Mouse (Mus musculus): Measurements from ENCODE around the gene Dclk3.

Gene Dclk3

DNA sequence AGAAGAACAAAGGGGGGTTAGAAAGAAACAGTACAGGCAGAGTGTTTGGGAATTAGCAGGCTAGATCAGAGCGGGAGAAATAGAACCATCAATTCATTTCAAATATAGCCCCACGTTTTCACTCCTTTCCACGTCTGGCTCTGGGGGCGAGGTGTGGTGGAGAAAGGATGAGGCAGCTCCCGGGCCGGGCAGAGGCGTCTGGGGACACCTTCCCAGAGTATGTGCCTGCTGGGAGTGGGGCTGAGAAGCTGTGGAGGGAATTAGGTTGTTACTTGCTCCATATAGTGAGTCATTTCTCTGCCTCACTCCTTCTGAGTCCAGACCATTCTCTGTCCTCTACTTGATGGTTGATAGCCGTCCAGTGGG lies 938 bp downstream of the Dclk3 start:
- no peak for DNase-seq (ENCODE audit: low read depth, low spot score)

DNA sequence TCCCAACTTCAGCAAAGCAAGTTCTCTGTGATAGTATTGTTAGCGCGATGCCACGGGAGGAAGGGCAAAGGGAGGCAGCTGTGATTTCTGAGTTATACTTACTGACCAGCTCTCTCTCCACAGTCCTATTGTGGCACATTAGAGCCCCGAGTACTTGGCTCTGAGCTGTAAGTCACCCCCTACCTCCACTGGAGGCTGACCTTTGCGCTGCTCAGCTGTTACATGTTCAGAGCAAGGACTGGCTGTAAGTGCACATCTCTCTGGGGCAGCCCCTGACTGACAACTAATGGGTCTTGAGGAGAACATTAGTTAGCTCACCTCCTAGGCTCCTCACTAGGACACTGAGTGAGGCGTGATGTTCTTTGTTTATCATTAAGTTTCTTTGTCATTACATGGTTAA lies 1.6 kb downstream of the Dclk3 start:
- DNase-seq (ENCODE audit: low read depth, low spot score): no peak

DNA sequence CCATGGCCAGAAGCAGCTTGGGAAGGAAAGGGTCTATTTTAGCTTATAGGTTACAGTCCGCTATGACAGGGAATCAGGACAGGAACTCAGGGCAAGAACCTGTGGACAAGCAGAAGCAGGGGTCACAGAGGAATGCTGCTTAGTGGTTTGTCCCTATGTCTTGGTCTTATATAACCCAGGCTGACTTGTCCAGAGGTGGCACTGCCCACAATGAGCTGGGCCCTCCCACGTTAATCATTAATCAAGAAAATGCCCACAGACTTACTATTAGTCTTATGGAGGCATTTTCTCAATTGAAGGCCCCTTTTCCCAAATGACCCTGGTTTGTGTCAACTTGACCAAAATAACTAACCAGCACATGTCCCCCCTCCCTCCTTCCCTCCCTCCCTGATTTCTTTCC lies 2.3 kb downstream of the Dclk3 start:
- DNase-seq (ENCODE audit: low read depth, low spot score): no peak

DNA sequence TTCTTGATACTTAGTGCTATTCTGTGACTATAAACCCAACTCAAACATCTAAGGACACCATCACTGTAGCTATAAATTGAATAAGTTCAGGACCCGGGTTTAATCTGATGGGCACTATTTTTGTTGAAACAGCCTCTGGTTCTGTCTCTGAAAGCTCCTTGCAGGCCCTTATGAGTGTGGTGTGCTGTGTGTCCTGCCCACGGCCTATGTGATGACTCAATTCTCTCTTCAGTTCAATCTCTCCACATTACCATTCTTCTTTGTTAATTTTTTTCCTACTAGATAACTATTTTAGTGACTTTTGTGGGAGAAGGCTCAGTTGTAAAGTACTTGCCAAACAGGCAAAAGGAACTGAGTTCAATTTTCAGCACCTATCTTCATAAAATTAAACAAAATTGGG lies 7.3 kb downstream of the Dclk3 start:
- DNase-seq (ENCODE audit: low read depth, low spot score): no peak

DNA sequence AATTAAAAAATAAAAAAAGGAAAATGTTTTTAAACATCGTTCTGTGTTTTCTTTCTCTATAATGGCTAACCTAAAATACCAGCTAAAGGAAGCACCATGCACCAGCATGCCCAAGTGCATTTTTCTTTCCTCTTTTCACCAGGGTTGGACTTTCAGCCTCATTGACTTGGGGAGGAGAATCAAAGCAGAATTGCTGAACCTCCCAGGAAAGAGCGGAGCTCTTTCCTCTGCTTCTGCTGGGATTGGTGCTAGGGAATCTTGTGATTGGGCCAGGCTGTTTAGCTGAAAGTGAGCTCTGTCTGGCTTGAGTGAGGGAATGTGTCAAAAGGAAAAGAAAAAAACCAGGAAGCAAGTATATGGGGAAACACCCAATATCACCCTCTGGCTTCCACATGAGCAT lies 10.1 kb downstream of the Dclk3 start:
- DNase-seq (ENCODE audit: low read depth, low spot score): no peak

- no peak for DNase-seq (ENCODE audit: low read depth, low spot score)
Measured at GRCm38 (mm10) chr9:111449880-111450279, 11.0 kb downstream of the Dclk3 start.

DNA sequence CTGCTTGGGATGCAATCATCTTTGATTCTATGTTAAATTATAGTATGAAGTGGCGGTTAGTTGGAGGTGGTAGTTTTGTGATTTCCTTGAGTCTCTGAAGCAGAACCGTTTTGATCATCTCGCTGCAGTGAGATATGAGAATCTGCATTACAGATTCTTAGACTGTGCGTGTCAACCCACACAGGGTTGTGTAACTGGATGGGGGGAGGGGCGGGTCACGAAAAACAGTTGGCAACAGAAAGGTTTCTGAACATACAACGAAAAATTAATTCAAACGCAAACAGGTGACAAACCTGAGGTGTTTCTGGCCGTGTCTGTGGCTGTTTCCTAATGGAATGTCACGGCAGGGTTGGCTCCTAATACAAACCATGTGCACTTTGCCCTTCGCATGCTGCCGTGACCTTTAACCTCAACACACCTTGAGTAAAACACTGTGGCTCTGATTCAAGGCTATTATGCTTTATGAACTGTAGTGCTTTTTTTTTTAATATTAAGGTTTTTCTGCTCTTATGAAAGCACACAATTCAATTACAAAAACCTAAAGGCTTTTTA lies 12.0 kb downstream of the Dclk3 start:
- no peak for DNase-seq (ENCODE audit: low read depth, low spot score)

- no peak for DNase-seq (ENCODE audit: low read depth, low spot score)
Measured at GRCm38 (mm10) chr9:111453895-111454294, 15.0 kb downstream of the Dclk3 start.

DNA sequence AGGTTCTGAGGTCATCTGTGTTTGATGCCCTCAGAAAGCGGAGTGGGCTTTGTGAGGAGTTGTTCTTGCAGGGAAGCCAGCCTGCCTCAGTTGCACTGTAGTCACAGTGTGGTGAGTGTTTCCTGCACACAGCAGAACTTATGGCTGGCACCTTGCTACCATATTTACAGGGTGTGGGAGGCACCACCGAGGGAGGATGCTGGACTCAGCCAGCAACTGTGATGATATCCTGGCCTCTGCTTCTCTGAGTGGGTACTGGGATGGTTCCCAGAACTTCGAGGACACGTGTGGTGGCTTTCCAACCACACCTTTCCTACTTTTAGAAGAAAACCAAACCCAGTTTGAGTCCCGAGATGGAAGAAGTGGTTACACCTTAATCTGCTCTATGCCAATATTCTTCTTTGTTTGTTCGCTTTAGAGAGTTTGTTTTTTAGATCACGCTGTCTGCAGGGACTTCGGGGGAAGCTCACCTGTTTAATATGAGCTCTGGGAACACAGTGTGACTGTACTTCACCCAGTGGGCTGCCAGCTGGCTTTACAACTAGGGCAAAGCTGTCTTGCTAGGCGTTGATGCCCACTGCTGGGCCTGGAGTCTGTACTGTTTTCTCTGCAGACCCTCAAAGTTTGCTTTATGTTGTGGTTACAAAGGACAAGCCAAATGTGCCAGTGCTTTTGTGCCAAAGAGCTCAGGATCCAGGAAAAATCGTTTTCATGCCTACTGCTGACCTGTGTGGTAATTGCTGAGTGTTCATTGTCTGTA lies 18.5 kb downstream of the Dclk3 start:
- no peak for DNase-seq (ENCODE audit: low read depth, low spot score)

- no peak for DNase-seq (ENCODE audit: low read depth, low spot score)
Measured at GRCm38 (mm10) chr9:111457936-111458310, 19.0 kb downstream of the Dclk3 start.

- no peak for DNase-seq (ENCODE audit: low read depth, low spot score)
Measured at GRCm38 (mm10) chr9:111459466-111459865, 20.6 kb downstream of the Dclk3 start.

GRCm38 (mm10) chr9:111460201-111460814 lies 21.4 kb downstream of the Dclk3 start:
- no peak for DNase-seq (ENCODE audit: low read depth, low spot score)

DNA sequence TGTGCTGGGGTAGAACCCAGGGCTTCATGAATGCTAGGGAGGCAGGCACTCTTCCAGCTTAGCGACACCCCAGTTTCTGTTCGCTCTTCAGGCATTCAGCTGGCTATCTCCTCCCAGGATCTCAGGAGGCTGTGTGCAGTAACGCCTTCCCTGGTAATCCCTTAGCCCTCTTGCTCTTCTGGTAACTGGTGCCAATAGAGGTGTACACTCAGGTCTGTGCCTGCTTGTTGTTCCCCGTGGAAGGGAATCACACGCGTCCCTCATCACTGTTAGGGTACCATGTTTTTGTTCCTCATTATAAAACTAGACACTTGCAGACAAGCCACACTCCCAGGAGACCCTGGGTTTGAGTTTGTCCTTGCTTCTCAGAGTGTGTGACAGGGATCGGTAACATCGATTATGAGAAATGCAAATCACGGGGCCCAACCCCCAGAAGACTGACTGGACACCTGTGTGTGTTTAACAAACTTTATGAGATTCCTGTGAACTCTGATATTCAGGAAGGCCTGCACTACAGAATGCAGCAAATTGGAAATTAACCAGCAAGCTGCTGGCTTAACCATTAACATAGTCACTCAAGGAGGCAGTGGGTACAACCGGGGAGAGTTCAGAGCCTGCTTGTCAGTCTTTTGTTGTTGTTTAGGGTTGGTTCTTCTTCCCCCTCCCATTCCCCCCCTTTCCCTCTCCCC lies 22.7 kb downstream of the Dclk3 start:
- no peak for DNase-seq (ENCODE audit: low read depth, low spot score)

- DNase-seq (ENCODE audit: low read depth, low spot score): no peak
Measured at GRCm38 (mm10) chr9:111465666-111466065, 26.8 kb downstream of the Dclk3 start.

DNA sequence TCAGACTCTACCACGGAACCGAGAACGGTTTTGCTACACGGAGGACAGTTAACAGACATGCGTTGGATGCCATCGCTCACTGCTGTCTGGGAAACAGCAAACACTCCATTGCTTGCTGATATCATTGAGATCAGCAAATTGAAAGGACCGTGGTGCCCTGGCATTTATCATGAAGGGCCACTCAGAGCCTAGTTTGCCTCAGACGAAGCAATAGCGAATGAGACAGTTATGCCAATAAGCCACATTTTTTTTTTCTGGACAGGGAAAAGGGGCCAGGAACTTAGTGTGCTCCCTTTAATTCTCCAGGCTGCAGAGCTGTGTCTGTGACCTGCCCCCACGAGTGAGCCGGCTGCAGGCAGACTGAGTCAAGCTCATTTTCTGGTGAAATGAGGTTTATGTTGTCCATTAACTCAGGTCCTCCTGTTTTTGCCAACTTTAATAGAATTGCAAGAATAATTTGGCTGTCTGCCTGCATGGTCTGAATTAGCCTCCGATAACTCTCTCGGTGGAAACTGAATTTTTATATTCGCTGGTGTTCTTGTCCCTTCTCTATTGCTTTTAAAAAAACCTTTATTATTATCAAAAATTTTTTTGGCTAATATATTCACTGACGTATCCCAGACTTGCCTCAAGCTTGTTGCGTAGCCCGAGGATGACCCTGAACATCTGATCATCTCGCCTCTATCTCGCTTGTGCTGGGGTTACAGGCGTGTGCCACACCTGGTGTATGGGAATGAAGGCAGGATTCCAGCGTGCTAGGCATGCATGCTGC lies 35.0 kb downstream of the Dclk3 start:
- DNase-seq (ENCODE audit: low read depth, low spot score): no peak

DNA sequence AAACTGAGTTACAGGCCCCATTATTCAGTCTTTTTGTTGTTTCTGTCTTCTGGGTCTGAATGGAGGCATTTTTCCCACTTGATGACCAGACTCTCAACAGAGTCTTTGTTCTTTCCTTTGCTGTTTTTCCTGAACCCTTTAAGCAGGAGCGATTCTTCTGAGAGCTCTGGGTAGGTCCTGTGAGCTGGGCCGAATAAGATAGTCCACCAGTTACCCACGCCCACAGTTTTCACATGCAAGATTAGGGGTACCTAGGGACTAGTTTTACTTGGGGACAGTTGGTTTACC lies 35.5 kb downstream of the Dclk3 start:
- DNase-seq (ENCODE audit: low read depth, low spot score): no peak

GRCm38 (mm10) chr9:111475281-111475680 lies 36.4 kb downstream of the Dclk3 start:
- DNase-seq (ENCODE audit: low read depth, low spot score): no peak

GRCm38 (mm10) chr9:111475973-111476372 lies 37.1 kb downstream of the Dclk3 start:
- no peak for DNase-seq (ENCODE audit: low read depth, low spot score)

DNA sequence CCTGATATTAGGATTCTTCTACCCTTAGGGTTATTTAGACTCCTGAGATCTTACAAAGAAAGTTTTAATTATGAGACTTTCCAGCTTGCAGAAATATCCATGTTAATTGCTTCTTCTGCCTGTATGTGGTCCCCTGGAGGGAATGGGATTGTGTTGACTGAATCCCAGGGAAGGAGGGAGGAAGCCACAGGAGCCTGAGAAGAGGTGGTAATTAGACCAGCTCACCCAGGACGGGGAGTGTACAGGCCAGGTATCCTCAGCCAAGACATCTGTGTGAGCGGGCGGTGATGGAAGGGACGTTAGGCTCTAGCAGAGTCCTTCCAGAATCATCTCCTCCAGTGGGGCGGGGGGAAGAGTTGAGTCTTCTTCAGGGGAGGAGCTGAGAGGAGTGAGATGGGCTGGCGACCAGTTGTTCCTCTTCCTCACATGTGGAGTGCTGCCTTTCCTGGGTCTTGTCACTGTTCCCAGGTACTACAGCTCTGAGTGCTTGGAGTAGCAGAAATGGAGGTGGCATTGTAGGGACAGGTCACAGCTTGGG lies 37.7 kb downstream of the Dclk3 start:
- no peak for DNase-seq (ENCODE audit: low read depth, low spot score)

DNA sequence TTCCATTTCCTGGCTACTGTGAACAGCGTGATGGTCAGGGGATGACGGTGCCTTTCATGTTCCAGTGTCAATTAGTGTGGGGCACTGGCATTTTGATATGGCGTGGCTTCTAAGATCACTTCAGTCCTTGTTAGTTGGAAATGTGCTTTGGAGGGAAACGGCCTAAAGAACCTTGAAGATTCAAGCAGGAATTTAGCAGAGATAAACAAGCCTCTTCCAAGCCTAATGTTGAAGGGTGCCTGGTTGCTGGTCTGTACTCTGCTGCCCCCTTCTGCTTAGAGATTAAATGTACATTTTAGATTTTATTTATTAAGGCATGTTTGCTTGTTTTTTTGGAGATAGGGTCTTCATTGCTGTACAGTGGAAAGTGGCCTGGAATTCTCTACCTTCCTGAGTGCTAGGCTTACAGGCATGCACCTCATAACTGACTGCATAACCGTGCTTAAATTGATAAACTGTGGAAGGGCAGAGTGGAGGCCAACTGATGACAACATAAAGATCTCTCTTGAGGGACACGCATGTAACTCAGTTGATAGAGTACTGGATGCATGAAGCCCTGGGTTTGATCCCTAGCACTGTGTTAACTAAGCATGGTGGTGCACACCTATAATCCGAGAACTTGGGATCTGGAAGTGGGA lies 40.1 kb downstream of the Dclk3 start:
- no peak for DNase-seq (ENCODE audit: low read depth, low spot score)

- no peak for DNase-seq (ENCODE audit: low read depth, low spot score)
Measured at GRCm38 (mm10) chr9:111481011-111481410, 42.1 kb downstream of the Dclk3 start.
